Mouse (Mus musculus) kidney, adult 2 months (tissue): ENCODE measurements around the gene Metrn.

Experiments
- CTCF ChIP-seq: fragments of 200-500 bp; conservative IDR thresholded peaks from 2 replicates; pipeline ENCODE4 v1.5.1; 2011; ENCODE audit warnings: low read depth, mild to moderate bottlenecking, control low read depth, low read length, moderate library complexity, mixed read lengths; ENCODE audit not compliant: insufficient read depth, insufficient read length
- POLR2A ChIP-seq: fragments of 200-500 bp; IDR thresholded peaks from one replicate; pipeline ENCODE4 v1.6.1; 2011; ENCODE audit warnings: low read depth, low read length, control low read depth

GRCm38 (mm10) chr17:25806507-25806906 lies 9.6 kb upstream of the Metrn start:
- TF ChIP-seq CTCF = no peak
- TF ChIP-seq POLR2A = no peak
